Mouse (Mus musculus): ENCODE data around the gene Zfp830. TPM values are rescaled to one million over a fixed set of nuclear protein-coding genes. Genes with fewer than 3 reads are reported as not detected.

The Zfp830 gene
- 10 to 100 TPM; 29.5 to 40.6 TPM for polyA plus RNA-seq (2017; shearing (Covaris generic))

DNA sequence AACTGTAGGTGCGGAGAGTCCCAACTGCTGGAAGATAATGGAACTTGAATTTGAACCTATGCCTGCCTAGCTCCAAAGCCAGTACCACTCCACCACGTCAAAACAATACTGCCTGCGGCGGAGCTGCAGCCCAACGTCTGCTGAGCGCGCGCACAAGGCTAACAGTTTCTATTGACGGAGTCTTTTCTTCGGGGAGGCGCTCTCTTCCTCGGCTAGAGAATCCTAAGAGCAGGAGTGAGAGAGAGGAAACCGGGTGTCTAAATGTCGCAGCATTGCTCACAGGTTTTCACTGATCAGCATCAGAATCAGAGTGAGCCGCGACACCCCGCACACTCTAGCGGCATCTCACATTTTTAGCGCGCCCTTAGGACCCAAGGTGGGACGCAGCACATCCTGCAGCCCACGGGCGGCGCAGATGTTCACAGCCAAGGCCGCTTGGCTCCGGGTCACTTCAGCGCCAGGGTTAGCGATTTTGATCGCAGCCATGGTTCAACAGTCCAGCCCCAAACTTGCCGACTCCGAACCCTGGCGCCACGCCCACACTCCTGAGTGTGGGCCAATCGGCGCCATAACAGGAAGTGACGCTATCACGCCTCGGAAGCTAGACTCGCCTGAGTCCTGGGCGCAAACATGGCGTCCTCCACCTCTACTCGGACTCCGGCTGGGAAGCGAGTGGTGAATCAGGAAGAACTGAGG is at the start of gene Zfp830, which contains the start of gene Cct6b:
Gene Zfp830, plus strand, starts transcription at position 604 of the 696 bp plus-strand sequence.
Gene Cct6b, minus strand, starts transcription at position 580 of the 696 bp plus-strand sequence.

DNA sequence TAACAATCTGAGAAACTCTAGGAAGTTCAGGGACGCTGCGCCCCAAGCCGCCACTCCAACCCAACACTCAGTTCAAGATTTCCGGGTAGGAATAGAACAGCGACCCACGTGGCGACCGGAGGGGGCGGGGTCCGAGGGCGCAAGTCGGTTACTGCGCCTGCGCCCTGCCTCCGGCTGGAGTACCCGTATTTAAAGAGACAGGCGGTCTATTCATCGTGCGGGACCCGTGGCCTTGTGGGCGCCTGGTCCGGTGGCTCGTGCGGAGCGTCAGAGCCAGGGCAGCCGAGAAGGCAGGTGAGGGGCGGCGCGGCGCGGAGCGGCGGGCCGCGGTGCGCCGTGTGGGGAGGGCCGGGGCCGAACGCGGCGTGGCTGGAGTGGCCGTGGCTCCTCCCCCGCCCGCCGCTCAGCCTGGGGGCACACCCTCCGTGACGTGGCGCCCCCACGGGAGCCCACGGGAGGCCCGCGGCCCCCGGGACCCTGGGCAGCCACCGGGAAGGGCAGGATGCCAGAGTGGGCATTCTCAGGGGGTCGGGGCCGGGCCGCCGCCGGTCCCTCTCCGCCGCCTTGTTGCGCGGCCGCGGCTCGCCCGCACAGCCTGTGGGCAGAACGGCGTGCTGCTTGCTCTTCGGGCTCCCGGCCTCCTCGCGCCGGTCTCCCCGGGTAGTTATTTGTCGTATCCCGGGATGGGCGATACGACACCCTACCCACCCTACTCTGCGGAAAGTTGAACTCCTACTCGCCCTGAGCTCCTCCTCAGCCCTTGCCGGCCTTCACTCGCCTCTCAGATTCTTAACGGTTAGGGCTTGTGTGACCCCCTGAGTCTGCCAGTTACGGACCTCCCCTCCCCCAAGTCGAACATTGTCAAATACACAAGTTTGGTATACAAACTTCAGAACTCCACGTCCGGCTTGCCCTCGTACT is 17.1 kb downstream of the Zfp830 start, which contains the start of gene Lig3:
Gene Lig3, plus strand, starts transcription at position 126 of the 921 bp plus-strand sequence.

Other genes starting within 250 kb of the Zfp830 start
- under 1 TPM; 0.43 to 0.49 TPM for gene Cct6b, start within 50 bp of the Zfp830 start, polyA plus RNA-seq (2017; shearing (Covaris generic))
- 10 to 100 TPM; 33.2 to 38.7 TPM for gene Lig3, start 16.8 kb downstream of the Zfp830 start, polyA plus RNA-seq (2017; shearing (Covaris generic))
- 10 to 100 TPM; 13.8 to 14.2 TPM for gene Rffl, start 106.9 kb downstream of the Zfp830 start, polyA plus RNA-seq (2017; shearing (Covaris generic))
- 10 to 100 TPM; 26.7 to 30.8 TPM for gene Rad51d, start 126.3 kb downstream of the Zfp830 start, polyA plus RNA-seq (2017; shearing (Covaris generic))
- gene Fndc8, start 127.8 kb downstream of the Zfp830 start, polyA plus RNA-seq (2017; shearing (Covaris generic)) = 1 to 10 TPM in 1 of 2 experiments, under 1 TPM in 1; 0.22 to 1.4 TPM
- 10 to 100 TPM; 28.9 to 56.3 TPM for gene Nle1, start 144.1 kb downstream of the Zfp830 start, polyA plus RNA-seq (2017; shearing (Covaris generic))
- gene Unc45b, start 146.2 kb downstream of the Zfp830 start, polyA plus RNA-seq (2017; shearing (Covaris generic)) = under 1 TPM; 0.05 to 0.20 TPM
- 10 to 100 TPM; 31.9 to 36.7 TPM for gene Slfn5, start 187.0 kb downstream of the Zfp830 start, polyA plus RNA-seq (2017; shearing (Covaris generic))
- gene Slfn9, start 227.5 kb downstream of the Zfp830 start, polyA plus RNA-seq (2017; shearing (Covaris generic)) = 10 to 100 TPM in 1 of 2 experiments, 1 to 10 TPM in 1; 7.9 to 12.5 TPM

All from inflammation-experienced regulatory T-cells (primary cell).